Comparison of ENCODE assay signal across 29 mouse cellular contexts in the genomic region with DNA sequence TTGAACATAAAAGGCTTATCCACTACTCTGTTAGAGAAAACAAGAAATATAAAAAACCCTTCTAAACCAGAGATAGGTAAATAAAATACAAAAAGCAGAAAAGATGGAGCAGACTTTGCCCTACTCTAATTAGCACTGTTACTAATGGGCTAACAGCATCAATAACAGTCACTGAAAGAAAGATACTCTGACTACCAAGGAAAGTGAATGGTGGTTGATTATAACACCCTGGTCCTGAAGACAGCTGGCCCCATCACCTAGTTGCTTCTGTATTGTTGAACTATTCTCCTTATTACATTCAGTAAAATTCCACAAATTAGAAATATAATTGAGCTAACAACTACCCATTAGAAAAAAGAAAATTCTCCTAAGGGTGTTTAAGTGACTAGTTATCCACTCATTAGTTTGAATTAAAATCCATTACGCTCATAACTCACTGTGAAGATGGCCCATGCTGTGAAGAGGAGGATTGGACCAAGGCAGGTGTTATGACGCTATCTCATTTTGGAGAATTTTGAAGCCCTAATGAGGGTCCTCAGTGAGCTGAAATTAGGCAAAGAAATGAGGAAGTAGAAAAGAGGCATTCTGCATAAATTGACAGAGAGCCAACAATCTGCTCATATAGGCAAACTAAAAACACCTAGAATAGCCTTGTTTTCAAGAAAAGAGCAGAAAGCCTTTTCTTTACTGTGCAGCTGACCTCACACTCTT.
DNase-seq lines count a peak whose midpoint lies in the region; ATAC-seq and TF ChIP-seq lines count a peak whose summit lies in the region.
"Had no signal": no experiment of that assay in that cellular context is flagged by ENCODE, and none has a peak within 500 bp of the region (broad histone marks: within the 10 kb centered on the region; RNA-seq: fewer than 3 reads in every experiment).

No protein-coding gene starts in this region.

- no peaks in the 10 kb centered on the region for H3K9me3 ChIP-seq in forebrain, embryonic 15.5 days
- H3K9me3 ChIP-seq in forebrain, postnatal 0 days (ENCODE audit: low read length): no peaks in the 10 kb centered on the region
- no peaks in the 10 kb centered on the region for H3K9me3 ChIP-seq in MEL (replicated peaks; ENCODE audit: insufficient read depth, low read length)
- H3K9me3 ChIP-seq: embryonic facial prominence, embryonic 10.5 days; embryonic facial prominence, embryonic 13.5 days; heart, embryonic 12.5 days; heart, embryonic 15.5 days; hindbrain, embryonic 15.5 days; intestine, embryonic 15.5 days; kidney, embryonic 15.5 days had no signal

- no peaks in the 10 kb centered on the region for H3K79me2 ChIP-seq in MEL (ENCODE audit: control insufficient read depth, insufficient read depth, low read length, poor library complexity)

- no peak for TF ChIP-seq CTCF in forebrain, postnatal 0 days (IDR thresholded peaks at IDR 0.05; ENCODE audit: low read depth)
- TF ChIP-seq CTCF in MEL (IDR thresholded peaks at IDR 0.05 in 2 of 3, conservative IDR thresholded peaks at IDR 0.05 in 1 of 3; ENCODE audit: control insufficient read depth in 1 of 3, insufficient read depth in 1 of 3, low read depth in 2 of 3, low read length in 3 of 3, poor library complexity in 1 of 3, severe bottlenecking in 1 of 3): no peak

- TF ChIP-seq EP300 in MEL (IDR thresholded peaks at IDR 0.05; ENCODE audit: low read depth in 1 of 2, low read length in 2 of 2): no peak

- peak; percentile 60; the same call in 1 of the 2 replicates for ATAC-seq in forebrain, embryonic 15.5 days (replicated peaks)
- ATAC-seq in forebrain, postnatal 0 days: no peak
- no peak for ATAC-seq in activated CD4-positive, CD25-positive, alpha-beta regulatory T cell, adult 4 months
- ATAC-seq: CD4-positive, CD25-positive, alpha-beta regulatory T cell, adult 4 months; intestine, embryonic 15.5 days; Patski had no signal

- TF ChIP-seq POLR2A in MEL (IDR thresholded peaks at IDR 0.05; ENCODE audit: control insufficient read depth in 1 of 2, insufficient read depth in 1 of 2, low read depth in 1 of 2, low read length in 2 of 2, poor library complexity in 1 of 2): no peak

- H3K4me3 ChIP-seq in forebrain, embryonic 15.5 days: no peak overlapping the region
- H3K4me3 ChIP-seq in forebrain, postnatal 0 days (ENCODE audit: low read depth, low read length): no peak overlapping the region
- H3K4me3 ChIP-seq in MEL (ENCODE audit: control insufficient read depth in 1 of 2, insufficient read depth in 1 of 2, low read depth in 2 of 2, low read length in 2 of 2): no peak overlapping the region
- H3K4me3 ChIP-seq: embryonic facial prominence, embryonic 10.5 days; embryonic facial prominence, embryonic 13.5 days; erythroblast, embryonic 14.5 days; heart, embryonic 12.5 days; heart, embryonic 15.5 days; hindbrain, embryonic 15.5 days; intestine, embryonic 15.5 days; kidney, embryonic 15.5 days had no signal

- H3K4me1 ChIP-seq in forebrain, embryonic 15.5 days: no peaks in the 10 kb centered on the region
- no peaks in the 10 kb centered on the region for H3K4me1 ChIP-seq in forebrain, postnatal 0 days (ENCODE audit: insufficient read depth)
- no peaks in the 10 kb centered on the region for H3K4me1 ChIP-seq in MEL (ENCODE audit: control insufficient read depth in 1 of 2, insufficient read depth in 2 of 2, low read length in 2 of 2)
- H3K4me1 ChIP-seq: embryonic facial prominence, embryonic 10.5 days; embryonic facial prominence, embryonic 13.5 days; heart, embryonic 12.5 days; heart, embryonic 15.5 days; hindbrain, embryonic 15.5 days; intestine, embryonic 15.5 days; kidney, embryonic 15.5 days had no signal

- no peak overlapping the region for H3K27ac ChIP-seq in forebrain, embryonic 15.5 days (replicated peaks)
- no peak overlapping the region for H3K27ac ChIP-seq in forebrain, postnatal 0 days (ENCODE audit: low read depth, low read length)
- no peak overlapping the region for H3K27ac ChIP-seq in MEL (ENCODE audit: control insufficient read depth, low read depth, low read length)
- H3K27ac ChIP-seq: embryonic facial prominence, embryonic 10.5 days; embryonic facial prominence, embryonic 13.5 days; heart, embryonic 15.5 days; hindbrain, embryonic 15.5 days; intestine, embryonic 15.5 days; kidney, embryonic 15.5 days had no signal

- 51% methylated on average over 2 of the region's 2 CpGs for WGBS in forebrain, embryonic 15.5 days
- 50% methylated on average over 2 of the region's 2 CpGs for WGBS in forebrain, postnatal 0 days

- no peak overlapping the region for H3K9ac ChIP-seq in forebrain, embryonic 15.5 days (replicated peaks)
- H3K9ac ChIP-seq in forebrain, postnatal 0 days: no peak overlapping the region
- H3K9ac ChIP-seq in MEL (ENCODE audit: control insufficient read depth, low read depth, low read length, poor library complexity, severe bottlenecking): no peak overlapping the region
- H3K9ac ChIP-seq: embryonic facial prominence, embryonic 13.5 days; heart, embryonic 12.5 days; heart, embryonic 15.5 days; hindbrain, embryonic 15.5 days; intestine, embryonic 15.5 days; kidney, embryonic 15.5 days had no signal

- no peaks in the 10 kb centered on the region for H3K27me3 ChIP-seq in forebrain, embryonic 15.5 days
- H3K27me3 ChIP-seq in forebrain, postnatal 0 days (ENCODE audit: insufficient read depth, low read length): no peaks in the 10 kb centered on the region
- H3K27me3 ChIP-seq in MEL (ENCODE audit: control insufficient read depth in 1 of 2, insufficient read depth in 2 of 2, low read length in 2 of 2): no peaks in the 10 kb centered on the region
- H3K27me3 ChIP-seq: embryonic facial prominence, embryonic 13.5 days; heart, embryonic 12.5 days; heart, embryonic 15.5 days; hindbrain, embryonic 15.5 days; intestine, embryonic 15.5 days; kidney, embryonic 15.5 days had no signal

- no peaks in the 10 kb centered on the region for H3K36me3 ChIP-seq in forebrain, embryonic 15.5 days
- no peaks in the 10 kb centered on the region for H3K36me3 ChIP-seq in forebrain, postnatal 0 days (ENCODE audit: insufficient read depth)
- no peaks in the 10 kb centered on the region for H3K36me3 ChIP-seq in MEL (ENCODE audit: control insufficient read depth in 1 of 2, insufficient read depth in 2 of 2, low read length in 2 of 2)
- H3K36me3 ChIP-seq: embryonic facial prominence, embryonic 10.5 days; embryonic facial prominence, embryonic 13.5 days; heart, embryonic 12.5 days; heart, embryonic 15.5 days; hindbrain, embryonic 15.5 days; intestine, embryonic 15.5 days; kidney, embryonic 15.5 days had no signal

- no peak overlapping the region for H3K4me2 ChIP-seq in forebrain, embryonic 15.5 days (replicated peaks)
- H3K4me2 ChIP-seq in forebrain, postnatal 0 days (ENCODE audit: low read depth): no peak overlapping the region
- H3K4me2 ChIP-seq: embryonic facial prominence, embryonic 13.5 days; heart, embryonic 12.5 days; heart, embryonic 15.5 days; hindbrain, embryonic 15.5 days; intestine, embryonic 15.5 days; kidney, embryonic 15.5 days had no signal

- DNase-seq in forebrain, postnatal 0 days: no peak
- DNase-seq in MEL (ENCODE audit: low read depth, low spot score): peak; percentile 5
- DNase-seq in Muller cell, postnatal 12 days (ENCODE audit: inconsistent ontology term): peak; percentile 70
- peak; percentile 22 for DNase-seq in retina, embryonic 14.5 days (ENCODE audit: low spot score)
- DNase-seq in gastrocnemius, adult 18-20 months (ENCODE audit: low spot score): no peak
- DNase-seq: adrenal gland, adult 2 months; adrenal gland, postnatal 25 days; cerebellum, adult 18-20 months; cerebellum, adult 9-11 months; cerebellum, postnatal 25 days; embryo, embryonic 11 days; gastrocnemius, postnatal 25 days; heart, adult 18-20 months; heart, postnatal 10 days; heart, postnatal 36 days; kidney, adult 11 months; kidney, adult 8-10 months had no signal

- TF ChIP-seq RAD21 in MEL (IDR thresholded peaks at IDR 0.05; ENCODE audit: low read depth, low read length): no peak

TF ChIP-seq in MEL, 35 proteins besides CTCF, POLR2A, EP300 and RAD21:
- TF ChIP-seq CHD1 (IDR thresholded peaks at IDR 0.05; ENCODE audit: low read depth, low read length) (no peak), JUND (IDR thresholded peaks at IDR 0.05; ENCODE audit: low read depth, low read length) (no peak), HCFC1 (IDR thresholded peaks at IDR 0.05; ENCODE audit: low read depth, low read length) (no peak), USF2 (IDR thresholded peaks at IDR 0.05; ENCODE audit: borderline replicate concordance in 1 of 2, insufficient read depth in 1 of 2, low read depth in 1 of 2, low read length in 2 of 2) (no peak), MAFK (IDR thresholded peaks at IDR 0.05; ENCODE audit: borderline replicate concordance, low read depth, low read length) (no peak), ZKSCAN1 (IDR thresholded peaks at IDR 0.05; ENCODE audit: low read depth, low read length) (no peak), ZNF384 (IDR thresholded peaks at IDR 0.05; ENCODE audit: low read depth, low read length) (no peak), POLR2AphosphoS2 (IDR thresholded peaks at IDR 0.05; ENCODE audit: low read length) (no peak), SIN3A (IDR thresholded peaks at IDR 0.05; ENCODE audit: low read length) (no peak), E2F4 (IDR thresholded peaks at IDR 0.05; ENCODE audit: borderline replicate concordance, low read depth, low read length) (no peak), CHD2 (IDR thresholded peaks at IDR 0.05; ENCODE audit: low read length) (no peak), MEF2A (IDR thresholded peaks at IDR 0.05; ENCODE audit: extremely low read depth, insufficient replicate concordance, low read depth, low read length, poor library complexity, severe bottlenecking) (no peak), MXI1 (IDR thresholded peaks at IDR 0.05; ENCODE audit: low read depth, low read length) (no peak), ZC3H11A (IDR thresholded peaks at IDR 0.05; ENCODE audit: low read depth, low read length) (no peak), RCOR1 (IDR thresholded peaks at IDR 0.05; ENCODE audit: low read depth, low read length) (no peak), TAL1 (IDR thresholded peaks at IDR 0.05; ENCODE audit: low read length) (no peak), TBP (IDR thresholded peaks at IDR 0.05; ENCODE audit: low read depth, low read length) (no peak), MAZ (IDR thresholded peaks at IDR 0.05; ENCODE audit: low read depth, low read length) (no peak)

Comparison
In these comparisons a context has a peak if more than half of its experiments do, and no peak if none do; other contexts are left out.
1. DNase-seq: peak in MEL (single experiment), Muller cell, postnatal 12 days (single experiment) and retina, embryonic 14.5 days (single experiment); none in forebrain, postnatal 0 days (single experiment) and gastrocnemius, adult 18-20 months (single experiment).